Mouse (Mus musculus): Measurements from ENCODE around the gene Arhgef28. TPM values are rescaled to one million over a fixed set of nuclear protein-coding genes. Genes with fewer than 3 reads are reported as not detected.

Gene Arhgef28
- polyA plus RNA-seq, 1 experiment from 2014 or later: 10.2 TPM

DNA sequence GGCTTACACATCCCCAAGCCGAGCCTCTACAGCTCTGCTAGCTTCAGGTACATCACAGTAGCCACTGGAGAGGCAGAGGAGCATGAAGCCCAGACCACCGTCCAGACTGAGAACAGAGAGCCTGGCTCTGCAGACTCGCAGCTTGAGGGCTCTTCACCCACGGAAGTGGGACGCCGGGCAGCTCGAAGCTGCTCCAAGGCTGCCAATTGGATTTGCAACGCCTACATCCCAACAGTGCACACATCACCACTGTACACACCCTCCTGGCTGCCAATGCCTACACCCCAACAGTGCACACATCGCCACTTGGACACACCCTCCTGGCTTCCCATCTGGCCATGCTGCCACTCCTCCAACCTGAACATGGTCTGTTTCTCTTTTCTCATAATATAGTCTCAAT, 65.6 kb downstream of the Arhgef28 start:
- 76% methylated on average over 9 of the region's 9 CpGs for WGBS
- Histone ChIP-seq H3K36me3 (no peaks in the 10 kb centered on the region), H3K4me3 (no peak overlapping the region), H3K9me3 (no peaks in the 10 kb centered on the region), H3K27me3 (ENCODE audit: insufficient read depth, poor library complexity, severe bottlenecking) (no peaks in the 10 kb centered on the region), H3K27ac (no peak overlapping the region), H3K4me1 (peaks cover 11% of the 10 kb centered on the region)
- DNase-seq (ENCODE audit: low spot score): no peak

DNA sequence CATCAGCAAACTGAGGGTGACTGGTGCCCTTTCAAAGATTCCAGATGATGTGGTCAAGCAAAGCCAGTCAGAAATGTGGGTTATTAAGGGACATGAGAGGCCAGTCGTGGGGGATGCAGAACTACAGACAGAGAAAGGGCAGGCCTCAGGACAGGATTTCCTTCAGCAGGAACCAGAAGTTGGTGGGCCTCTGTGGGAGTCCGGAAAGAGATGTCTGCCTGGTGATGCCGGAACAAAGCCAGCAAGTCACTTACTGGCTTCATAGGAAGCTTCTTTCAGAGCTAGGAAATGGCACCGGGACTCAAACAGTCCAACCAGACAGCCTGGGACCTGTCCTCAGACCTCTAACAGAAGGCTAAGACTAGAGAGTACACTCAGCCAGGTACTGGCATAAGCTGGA, 67.5 kb downstream of the Arhgef28 start:
- Histone ChIP-seq H3K9me3 (no peaks in the 10 kb centered on the region), H3K36me3 (no peaks in the 10 kb centered on the region), H3K4me3 (no peak overlapping the region), H3K27ac (peak overlapping the region; percentile 59; the same call in 1 of the 2 replicates), H3K4me1 (peaks cover 16% of the 10 kb centered on the region), H3K27me3 (ENCODE audit: insufficient read depth, poor library complexity, severe bottlenecking) (no peaks in the 10 kb centered on the region)
- no peak for DNase-seq (ENCODE audit: low spot score)
- WGBS: 46% methylated on average over 4 of the region's 4 CpGs

GRCm38 (mm10) chr13:98135890-98136555, 70.2 kb downstream of the Arhgef28 start:
- Histone ChIP-seq H3K36me3 (no peaks in the 10 kb centered on the region), H3K4me1 (peaks cover 16% of the 10 kb centered on the region), H3K9me3 (no peaks in the 10 kb centered on the region), H3K27ac (peak overlapping the region; percentile 37; the same call in 1 of the 2 replicates), H3K4me3 (no peak overlapping the region), H3K27me3 (ENCODE audit: insufficient read depth, poor library complexity, severe bottlenecking) (no peaks in the 10 kb centered on the region)
- no peak for DNase-seq (ENCODE audit: low spot score)
- WGBS: 45% methylated on average over 12 of the region's 12 CpGs

DNA sequence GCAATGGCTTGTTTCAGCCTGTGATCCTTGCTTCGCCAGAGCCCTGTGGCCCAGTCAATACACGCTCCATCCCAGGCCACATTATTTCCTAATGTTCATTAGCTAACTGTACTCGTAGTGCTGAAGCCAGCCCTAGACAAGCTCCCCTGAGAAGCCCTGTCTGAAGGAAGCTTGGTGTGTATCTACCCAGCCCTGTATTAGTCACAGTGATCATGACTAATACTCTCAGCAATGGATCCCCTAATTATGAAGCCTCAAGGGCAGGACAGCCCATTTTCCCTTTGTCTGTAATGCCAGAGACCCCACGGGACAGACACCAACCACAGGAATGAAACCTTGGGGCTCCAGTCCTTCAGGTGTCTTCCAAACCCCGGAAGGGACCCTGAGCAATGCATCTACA, 73.3 kb downstream of the Arhgef28 start:
- Histone ChIP-seq H3K27me3 (ENCODE audit: insufficient read depth, poor library complexity, severe bottlenecking) (no peaks in the 10 kb centered on the region), H3K4me1 (peaks cover 16% of the 10 kb centered on the region), H3K27ac (no peak overlapping the region), H3K4me3 (no peak overlapping the region), H3K36me3 (no peaks in the 10 kb centered on the region), H3K9me3 (no peaks in the 10 kb centered on the region)
- 79% methylated on average over 5 of the region's 5 CpGs for WGBS
- no peak for DNase-seq (ENCODE audit: low spot score)

GRCm38 (mm10) chr13:98132264-98132663, 74.0 kb downstream of the Arhgef28 start:
- no peaks in the 10 kb centered on the region for H3K27me3 ChIP-seq (ENCODE audit: insufficient read depth, poor library complexity, severe bottlenecking)
- no peaks in the 10 kb centered on the region for H3K9me3 ChIP-seq
- H3K4me1 ChIP-seq: peaks cover 19% of the 10 kb centered on the region
- H3K36me3 ChIP-seq: no peaks in the 10 kb centered on the region
- H3K4me3 ChIP-seq: no peak overlapping the region
- 65% methylated on average over 6 of the region's 6 CpGs for WGBS
- no peak overlapping the region for H3K27ac ChIP-seq
- DNase-seq (ENCODE audit: low spot score): no peak

DNA sequence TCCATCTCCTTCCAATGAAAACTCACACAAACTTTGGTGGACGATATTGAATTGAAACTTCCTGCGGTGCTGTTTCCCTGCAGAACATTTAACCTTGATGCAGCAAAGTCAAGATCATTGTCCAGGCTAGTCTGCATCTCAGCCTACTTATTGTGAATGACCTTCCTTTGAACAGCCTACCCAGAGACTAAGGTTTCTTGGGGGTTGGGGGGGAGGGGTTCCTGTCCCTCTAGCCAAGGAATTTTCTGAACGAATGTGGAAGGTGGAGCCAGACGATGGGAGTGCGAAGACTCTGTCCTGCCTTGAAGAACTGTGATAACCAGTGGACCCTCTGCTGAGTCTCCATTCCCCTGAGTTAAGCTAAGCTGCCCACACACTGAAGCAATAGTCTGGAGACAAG, 80.6 kb downstream of the Arhgef28 start:
- no peak for DNase-seq (ENCODE audit: low spot score)
- Histone ChIP-seq H3K27me3 (ENCODE audit: insufficient read depth, poor library complexity, severe bottlenecking) (no peaks in the 10 kb centered on the region), H3K4me3 (no peak overlapping the region), H3K4me1 (peaks cover 34% of the 10 kb centered on the region), H3K27ac (0 out of 2 replicates have a peak overlapping the region, but pooled peaks have one; percentile 12), H3K36me3 (no peaks in the 10 kb centered on the region), H3K9me3 (no peaks in the 10 kb centered on the region)
- 57% methylated on average over 5 of the region's 5 CpGs for WGBS

DNA sequence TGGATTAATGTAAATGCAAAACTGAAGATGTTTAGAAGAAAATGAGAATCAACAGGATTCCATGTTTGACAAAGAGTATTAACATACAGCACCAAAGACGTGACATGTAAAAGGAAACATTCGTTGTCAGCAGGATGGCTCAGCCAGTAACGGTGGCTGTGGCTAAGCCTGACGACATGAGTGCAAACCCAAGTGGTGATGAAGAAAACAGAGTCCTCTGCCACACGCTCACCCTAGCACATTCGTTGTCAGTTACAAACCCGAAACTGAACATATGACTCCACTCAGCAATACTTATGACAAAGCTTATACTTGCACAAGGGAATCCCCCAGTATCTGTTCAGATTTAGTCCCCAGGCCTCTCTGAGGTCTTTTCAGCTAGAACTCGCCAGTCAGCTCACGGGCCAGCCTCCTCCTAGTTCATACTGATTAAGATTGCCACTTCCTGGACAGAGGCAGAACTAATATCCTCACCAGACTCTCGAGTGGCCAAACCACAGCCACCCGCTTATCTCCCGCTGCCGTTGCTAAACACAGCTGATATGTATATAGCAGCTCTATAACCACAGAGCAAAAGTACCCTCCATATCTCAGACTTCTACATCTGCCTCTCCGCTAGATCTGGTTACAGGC, 82.0 kb downstream of the Arhgef28 start:
- peaks cover 34% of the 10 kb centered on the region for H3K4me1 ChIP-seq
- H3K27me3 ChIP-seq (ENCODE audit: insufficient read depth, poor library complexity, severe bottlenecking): no peaks in the 10 kb centered on the region
- no peak for DNase-seq (ENCODE audit: low spot score)
- H3K27ac ChIP-seq: peak overlapping the region; percentile 64
- peak overlapping the region; percentile 12; the same call in 1 of the 2 replicates for H3K4me3 ChIP-seq
- WGBS: 37% methylated on average over 14 of the region's 14 CpGs
- H3K9me3 ChIP-seq: no peaks in the 10 kb centered on the region
- H3K36me3 ChIP-seq: no peaks in the 10 kb centered on the region

DNA sequence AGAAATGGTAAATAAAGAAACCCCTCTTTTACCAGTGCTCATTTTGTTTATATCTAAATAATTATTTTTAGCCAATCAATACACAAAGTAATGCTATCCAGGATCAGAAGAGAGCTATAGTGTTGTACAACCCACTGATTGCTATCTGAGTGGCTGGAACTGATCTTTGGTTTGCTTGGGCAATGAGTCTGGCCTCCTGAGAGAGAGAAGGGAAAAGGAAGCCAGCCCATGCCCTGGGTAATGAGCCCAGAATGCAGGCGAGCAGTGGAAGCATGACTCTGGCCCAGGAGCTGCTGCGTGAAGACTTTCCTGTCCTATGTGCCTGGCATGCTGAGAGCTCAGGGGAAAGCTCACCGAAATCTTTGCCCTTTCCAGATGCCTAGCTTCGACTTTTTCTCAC, 83.5 kb downstream of the Arhgef28 start:
- H3K4me3 ChIP-seq: no peak overlapping the region
- WGBS: 79% methylated on average over 4 of the region's 4 CpGs
- H3K27ac ChIP-seq: 0 out of 2 replicates have a peak overlapping the region, but pooled peaks have one; percentile 18
- H3K36me3 ChIP-seq: no peaks in the 10 kb centered on the region
- peaks cover 38% of the 10 kb centered on the region for H3K4me1 ChIP-seq
- no peak for DNase-seq (ENCODE audit: low spot score)
- no peaks in the 10 kb centered on the region for H3K9me3 ChIP-seq
- no peaks in the 10 kb centered on the region for H3K27me3 ChIP-seq (ENCODE audit: insufficient read depth, poor library complexity, severe bottlenecking)

GRCm38 (mm10) chr13:98121993-98122392, 84.2 kb downstream of the Arhgef28 start:
- Histone ChIP-seq H3K27ac (no peak overlapping the region), H3K36me3 (no peaks in the 10 kb centered on the region), H3K27me3 (ENCODE audit: insufficient read depth, poor library complexity, severe bottlenecking) (no peaks in the 10 kb centered on the region), H3K9me3 (no peaks in the 10 kb centered on the region), H3K4me1 (peaks cover 39% of the 10 kb centered on the region), H3K4me3 (no peak overlapping the region)
- DNase-seq (ENCODE audit: low spot score): no peak
- 70% methylated on average over 5 of the region's 5 CpGs for WGBS

- no peak overlapping the region for H3K27ac ChIP-seq
- H3K36me3 ChIP-seq: no peaks in the 10 kb centered on the region
- WGBS: 89% methylated on average over 4 of the region's 4 CpGs
- no peaks in the 10 kb centered on the region for H3K27me3 ChIP-seq (ENCODE audit: insufficient read depth, poor library complexity, severe bottlenecking)
- DNase-seq (ENCODE audit: low spot score): no peak
- peaks cover 38% of the 10 kb centered on the region for H3K4me1 ChIP-seq
- H3K9me3 ChIP-seq: no peaks in the 10 kb centered on the region
- H3K4me3 ChIP-seq: no peak overlapping the region
Measured at GRCm38 (mm10) chr13:98121124-98121470, 85.1 kb downstream of the Arhgef28 start.

- no peak for DNase-seq (ENCODE audit: low spot score)
- no peaks in the 10 kb centered on the region for H3K9me3 ChIP-seq
- 72% methylated on average over 11 of the region's 11 CpGs for WGBS
- no peak overlapping the region for H3K4me3 ChIP-seq
- H3K4me1 ChIP-seq: peaks cover 38% of the 10 kb centered on the region
- no peaks in the 10 kb centered on the region for H3K36me3 ChIP-seq
- H3K27ac ChIP-seq: no peak overlapping the region; the same call in 1 of the 2 replicates
- no peaks in the 10 kb centered on the region for H3K27me3 ChIP-seq (ENCODE audit: insufficient read depth, poor library complexity, severe bottlenecking)
Measured at GRCm38 (mm10) chr13:98120356-98121123, 85.7 kb downstream of the Arhgef28 start.

DNA sequence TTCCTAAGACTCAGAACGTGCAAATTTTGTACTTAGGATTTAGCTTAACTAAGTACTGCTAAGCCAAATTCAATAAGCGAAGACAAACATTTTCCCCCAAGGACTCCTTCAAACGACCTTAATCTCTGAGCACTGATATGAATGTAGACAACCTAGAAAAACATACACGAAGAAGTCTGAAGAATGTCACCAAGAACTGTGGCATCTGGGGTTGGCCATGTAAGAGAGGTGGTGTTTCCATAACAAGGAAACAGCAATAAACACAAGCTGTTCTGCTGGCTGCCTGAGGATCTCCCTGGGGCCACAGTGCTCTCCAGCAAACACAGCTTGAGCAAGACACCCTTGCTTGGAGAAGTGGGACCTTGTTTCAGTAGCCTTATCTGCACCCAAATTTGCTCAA, 87.9 kb downstream of the Arhgef28 start:
- H3K4me1 ChIP-seq: peaks cover 23% of the 10 kb centered on the region
- no peak overlapping the region for H3K4me3 ChIP-seq
- WGBS: 46% methylated on average over 4 of the region's 4 CpGs
- no peak overlapping the region; the same call in 1 of the 2 replicates for H3K27ac ChIP-seq
- no peak for DNase-seq (ENCODE audit: low spot score)
- H3K9me3 ChIP-seq: no peaks in the 10 kb centered on the region
- no peaks in the 10 kb centered on the region for H3K36me3 ChIP-seq
- no peaks in the 10 kb centered on the region for H3K27me3 ChIP-seq (ENCODE audit: insufficient read depth, poor library complexity, severe bottlenecking)

Measured in heart, embryonic 10.5 days (tissue).